Mouse (Mus musculus) C2C12 (cell line): ENCODE results near the gene Slc48a1. TPM values are rescaled to one million over a fixed set of nuclear protein-coding genes. Genes with fewer than 3 reads are reported as not detected.

ENCODE experiments used
- H3K27me3 ChIP-seq: one replicate; pipeline ENCODE4 v1.6.1; 2011; ENCODE audit not compliant: control insufficient read depth, insufficient read depth, insufficient read length
- H3K36me3 ChIP-seq: one replicate; pipeline ENCODE4 v1.6.1; 2011; ENCODE audit not compliant: control insufficient read depth, insufficient read depth
- H3K4me3 ChIP-seq: one replicate; pipeline ENCODE4 v1.5.1; 2011; ENCODE audit warnings: mild to moderate bottlenecking, control low read depth; ENCODE audit not compliant: poor library complexity, insufficient read depth, severe bottlenecking
- H3K79me2 ChIP-seq: one replicate; pipeline ENCODE4 v1.6.1; 2011; ENCODE audit not compliant: control insufficient read depth, insufficient read depth
- H3K79me3 ChIP-seq: one replicate; pipeline ENCODE4 v1.6.1; 2011; ENCODE audit warnings: low read depth, control low read depth
- H3ac ChIP-seq: one replicate; pipeline ENCODE3; 2011; ENCODE audit warnings: low read depth; ENCODE audit not compliant: control insufficient read depth, insufficient read length
- CEBPB ChIP-seq: IDR thresholded peaks from one replicate; pipeline ENCODE4 v1.6.1; 2011; ENCODE audit warnings: low read depth, mild to moderate bottlenecking, control low read depth, moderate library complexity
- CTCF ChIP-seq: IDR thresholded peaks from one replicate; pipeline ENCODE4 v1.5.1; 2011; ENCODE audit not compliant: control insufficient read depth, insufficient read depth, insufficient read length
- FOSL1 ChIP-seq: IDR thresholded peaks from one replicate; pipeline ENCODE4 v1.8.0; 2011; ENCODE audit warnings: mild to moderate bottlenecking, low read length; ENCODE audit not compliant: poor library complexity, insufficient read depth, severe bottlenecking
- MAX ChIP-seq: IDR thresholded peaks from one replicate; pipeline ENCODE4 v1.6.1; 2011; ENCODE audit warnings: mild to moderate bottlenecking, control low read depth
- MYOD1 ChIP-seq: IDR thresholded peaks from one replicate; pipeline ENCODE4 v1.6.1; 2011; ENCODE audit warnings: low read depth; ENCODE audit not compliant: control insufficient read depth, insufficient read length
- MYOG ChIP-seq: IDR thresholded peaks from one replicate; pipeline ENCODE4 v1.6.1; 2011; ENCODE audit not compliant: control insufficient read depth, insufficient read length; ENCODE audit errors: extremely low read depth
- USF1 ChIP-seq: IDR thresholded peaks from one replicate; pipeline ENCODE4 v1.6.1; 2011; ENCODE audit warnings: low read depth, mild to moderate bottlenecking, control low read depth, moderate library complexity
- polyA plus RNA-seq: library from polyadenylated mRNA; unstranded; fragments of >200 nt; fragmentation: generic; extraction: Trizol; gene quantifications from one replicate; pipeline ENCODE4 v1.2.1, GENCODE M21; 2012; ENCODE audit warnings: missing spikeins

Slc48a1 gene
- polyA plus RNA-seq, 1 experiment = 148 TPM

DNA sequence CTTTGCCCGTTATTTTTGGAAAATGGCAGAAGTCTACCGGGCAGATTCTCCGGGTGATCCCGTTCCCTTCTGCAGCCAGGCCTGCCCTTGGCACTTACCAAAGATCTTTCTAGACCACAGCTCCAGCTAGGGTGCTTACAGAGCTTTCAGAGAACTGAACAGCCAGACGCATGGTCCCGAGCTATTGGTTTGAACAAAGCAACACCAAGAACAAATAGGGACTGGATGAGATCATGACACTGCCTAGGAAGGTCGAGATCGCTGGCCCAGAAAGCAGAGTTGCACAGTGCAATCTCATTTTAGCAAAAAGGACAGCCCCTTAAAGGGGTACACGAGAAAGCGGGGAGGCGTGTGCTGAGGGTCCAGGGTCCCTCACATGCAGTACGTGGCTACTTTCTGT lies 45.2 kb downstream of the Slc48a1 start:
- no peaks in the 10 kb centered on the region for H3K27me3 ChIP-seq
- H3K79me3 ChIP-seq = peaks cover 91% of the 10 kb centered on the region
- peaks cover 100% of the 10 kb centered on the region for H3K79me2 ChIP-seq
- peaks cover 63% of the 10 kb centered on the region for H3K36me3 ChIP-seq
- H3ac ChIP-seq = no peak overlapping the region
- no peak for TF ChIP-seq USF1
- H3K4me3 ChIP-seq = no peak overlapping the region

DNA sequence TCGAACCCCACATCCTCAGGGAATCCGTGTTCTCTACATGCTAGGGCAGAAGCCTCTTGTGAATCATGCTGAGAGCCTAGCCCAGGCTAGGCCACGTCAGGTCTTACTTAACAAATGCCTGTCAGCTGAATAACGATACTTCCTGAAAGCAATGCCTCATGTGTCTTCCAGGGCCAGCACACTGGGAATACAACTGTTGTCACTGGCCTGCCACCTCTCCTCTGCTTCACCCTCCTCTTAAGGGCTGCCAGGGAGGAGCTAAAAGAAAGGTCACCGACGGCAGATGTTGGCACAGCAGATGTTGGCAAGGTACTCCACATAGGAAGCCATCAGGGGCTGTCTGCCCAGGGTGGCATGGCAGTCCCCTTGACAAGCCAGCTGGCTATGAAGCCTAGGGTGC lies 45.7 kb downstream of the Slc48a1 start:
- Histone ChIP-seq H3K79me2 (peaks cover 100% of the 10 kb centered on the region), H3K27me3 (no peaks in the 10 kb centered on the region), H3K36me3 (peaks cover 57% of the 10 kb centered on the region), H3K79me3 (peaks cover 91% of the 10 kb centered on the region), H3ac (no peak overlapping the region), H3K4me3 (no peak overlapping the region)
- no peak for TF ChIP-seq MYOD1
- no peak for TF ChIP-seq CTCF
- TF ChIP-seq CEBPB = no peak
- TF ChIP-seq MAX = no peak

DNA sequence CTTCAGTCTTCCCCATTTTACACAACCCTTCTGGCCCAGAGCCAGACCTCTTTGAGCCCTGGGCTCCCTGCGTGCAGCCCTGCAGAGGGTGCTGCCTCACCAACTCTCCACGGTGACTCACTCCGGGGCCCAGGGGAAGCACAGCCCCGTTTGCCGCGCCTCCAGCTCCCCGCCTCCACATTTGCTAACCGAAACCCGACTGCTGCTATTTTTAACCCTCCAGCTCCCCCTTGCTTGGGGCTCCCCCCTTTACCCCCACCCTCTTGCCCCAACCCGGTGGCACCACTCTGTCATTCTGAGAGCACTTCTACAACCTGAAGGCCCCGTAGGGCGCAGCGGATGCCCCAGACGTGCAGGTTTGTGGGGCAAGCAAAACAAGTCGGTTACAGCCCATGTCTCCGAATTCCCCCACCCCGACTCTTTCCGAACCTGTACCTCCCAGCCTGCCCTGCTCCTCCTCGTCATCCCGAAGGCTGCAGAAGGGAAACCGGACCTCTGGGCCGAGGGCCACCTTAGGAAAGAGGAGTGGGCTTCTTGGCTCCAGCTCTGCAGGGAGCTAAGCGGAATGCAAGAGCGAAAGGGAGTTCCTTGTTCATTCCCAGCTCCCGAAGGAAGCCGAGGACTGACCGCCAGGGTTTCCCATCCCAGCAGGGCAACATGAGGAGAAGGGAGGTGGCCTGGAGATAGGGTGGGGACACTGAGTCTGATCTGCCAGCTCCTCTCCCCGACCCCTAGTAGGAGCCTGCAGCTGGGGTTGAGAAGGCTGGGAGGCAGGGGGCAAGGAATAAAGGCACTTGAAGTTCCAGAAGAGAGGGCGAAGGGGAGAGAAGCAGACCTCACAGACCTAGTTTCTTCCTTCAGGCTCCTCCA lies 47.0 kb downstream of the Slc48a1 start:
- peak overlapping the region; percentile 46 for H3ac ChIP-seq
- H3K27me3 ChIP-seq = no peaks in the 10 kb centered on the region
- peak overlapping the region; percentile 18 for H3K4me3 ChIP-seq
- H3K79me2 ChIP-seq = peaks cover 100% of the 10 kb centered on the region
- H3K36me3 ChIP-seq = peaks cover 60% of the 10 kb centered on the region
- no peak for TF ChIP-seq MYOD1
- TF ChIP-seq CEBPB = peak; percentile 39
- TF ChIP-seq USF1 = no peak
- no peak for TF ChIP-seq MYOG
- TF ChIP-seq CTCF = peak; percentile 66
- TF ChIP-seq FOSL1 = peak; percentile 46
- peak; percentile 72 for TF ChIP-seq MAX
- peaks cover 91% of the 10 kb centered on the region for H3K79me3 ChIP-seq

DNA sequence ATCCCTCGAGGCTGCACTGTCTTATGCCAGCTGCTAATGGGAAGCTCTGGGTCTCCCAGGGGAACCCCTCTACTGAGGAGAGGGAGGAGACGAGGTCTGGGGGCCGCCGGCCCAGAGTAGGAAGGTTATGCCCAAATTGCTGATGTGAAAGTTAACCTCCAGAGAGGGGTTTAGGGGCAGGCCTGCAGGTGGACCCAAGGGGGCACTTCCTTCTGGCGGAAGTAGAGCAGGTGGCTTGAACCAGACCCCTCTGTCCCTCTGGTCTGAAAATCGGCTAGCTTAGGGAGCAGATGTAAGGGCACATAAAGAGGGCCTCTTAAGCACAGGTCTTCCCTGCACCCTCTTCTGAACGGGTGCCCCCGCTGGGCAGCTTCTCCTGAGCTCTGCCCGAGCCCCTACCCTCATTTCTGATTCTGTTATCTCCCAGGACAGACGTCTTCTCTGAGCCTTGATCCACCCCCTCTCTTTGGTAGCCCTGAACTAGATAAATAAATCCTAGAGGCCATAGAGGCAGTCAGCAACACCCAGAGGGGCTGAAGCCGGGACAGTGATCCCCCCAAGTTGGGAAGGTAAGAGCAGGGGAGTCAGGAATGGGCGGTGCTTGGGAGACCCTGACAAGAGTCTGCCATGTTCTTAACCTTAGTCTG lies 47.7 kb downstream of the Slc48a1 start:
- peaks cover 53% of the 10 kb centered on the region for H3K36me3 ChIP-seq
- peaks cover 89% of the 10 kb centered on the region for H3K79me3 ChIP-seq

DNA sequence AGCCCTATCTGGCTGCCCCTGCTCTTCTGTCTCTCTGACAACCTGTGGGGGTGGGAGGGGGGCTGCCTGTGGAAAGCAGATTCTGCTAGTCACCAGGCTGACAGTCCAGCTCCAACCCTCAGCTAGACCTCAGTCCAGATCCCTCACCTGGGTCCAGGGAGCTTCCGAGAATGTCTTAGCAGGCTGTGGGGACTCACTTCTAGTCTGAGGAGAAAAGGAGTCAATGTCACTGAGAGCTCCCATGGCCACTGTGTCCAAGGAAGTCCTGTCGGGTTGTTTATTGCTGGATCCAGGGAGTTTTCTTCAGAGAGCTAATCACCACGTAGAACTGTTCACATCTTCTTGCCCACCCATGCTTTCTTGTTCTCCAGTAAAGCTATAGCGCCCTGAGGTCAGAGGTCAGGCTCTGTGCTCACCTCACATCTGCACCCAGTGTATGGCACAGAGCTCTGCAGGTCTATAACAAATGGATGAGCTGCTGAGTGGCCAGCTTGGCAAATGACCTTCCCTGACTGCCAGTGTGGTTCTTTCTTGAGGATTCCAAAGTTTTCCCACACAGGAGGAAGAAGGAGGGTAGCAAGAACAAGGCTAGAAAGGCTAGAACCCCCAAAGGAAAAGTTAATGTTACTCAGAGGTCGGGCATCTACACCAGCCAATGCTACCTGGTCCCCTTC lies 48.4 kb downstream of the Slc48a1 start:
- no peaks in the 10 kb centered on the region for H3K27me3 ChIP-seq
- peaks cover 84% of the 10 kb centered on the region for H3K79me3 ChIP-seq
- H3K79me2 ChIP-seq = peaks cover 100% of the 10 kb centered on the region
- H3ac ChIP-seq = no peak overlapping the region
- TF ChIP-seq USF1 (no peak), MAX (no peak), FOSL1 (no peak), MYOD1 (no peak), CEBPB (no peak), CTCF (no peak), MYOG (no peak)
- H3K4me3 ChIP-seq = no peak overlapping the region
- H3K36me3 ChIP-seq = peaks cover 47% of the 10 kb centered on the region

More for the DNA sequence above, 47.7 kb downstream of the Slc48a1 start:
- Histone ChIP-seq H3K27me3 (no peaks in the 10 kb centered on the region), H3K79me2 (peaks cover 100% of the 10 kb centered on the region), H3K4me3 (no peak overlapping the region), H3ac (peak overlapping the region; percentile 46)
- no peak for TF ChIP-seq CTCF
- TF ChIP-seq CEBPB = no peak
- TF ChIP-seq FOSL1 = no peak
- TF ChIP-seq MAX = no peak
- TF ChIP-seq MYOD1 = no peak
